Mouse (Mus musculus) bone marrow, adult 2 months (tissue): Measurements from ENCODE around the gene Ahsa1. TPM values are rescaled to one million over a fixed set of nuclear protein-coding genes. Genes with fewer than 3 reads are reported as not detected.
A peak's percentile ranks its signal among the peaks of the same experiment; 100 is the strongest.

Experiments
- H3K27ac ChIP-seq: fragments of 200-500 bp; 2 replicates; pipeline ENCODE4 v1.5.1; 2012; ENCODE audit warnings: low read depth, mild to moderate bottlenecking, control low read depth, inconsistent platforms, low read length; ENCODE audit not compliant: control insufficient read depth, poor library complexity, insufficient read depth
- H3K4me1 ChIP-seq: fragments of 200-500 bp; 2 replicates; pipeline ENCODE4 v1.6.1; 2011; ENCODE audit warnings: low read length; ENCODE audit not compliant: control insufficient read depth, insufficient read depth
- H3K4me3 ChIP-seq: fragments of 200-500 bp; replicated peaks from 2 replicates; pipeline ENCODE3; 2011; ENCODE audit warnings: mild to moderate bottlenecking, low read depth, low read length, control low read depth; ENCODE audit not compliant: control insufficient read depth
- CTCF ChIP-seq: fragments of 200-500 bp; IDR thresholded peaks from 2 replicates; pipeline ENCODE4 v1.5.1; 2011; ENCODE audit warnings: low read length, control low read depth; ENCODE audit not compliant: control insufficient read depth, insufficient read depth
- POLR2A ChIP-seq: fragments of 200-500 bp; IDR thresholded peaks from 2 replicates; pipeline ENCODE4 v1.6.1; 2011; ENCODE audit warnings: low read depth, mild to moderate bottlenecking, control low read depth, low read length, borderline replicate concordance; ENCODE audit not compliant: control insufficient read depth
- WGBS: fragments of 180-500 bp; shearing (Covaris S2); methylation state at CpG from one replicate; pipeline ENCODE4 v1.1.7; 2018; 5-methylcytosine and 5-hydroxymethylcytosine counted together
- polyA plus RNA-seq: library from polyadenylated mRNA; stranded (reverse); fragments of >200 nt; gene quantifications from 2 replicates; pipeline ENCODE4 v1.2.4, GENCODE M21; 2011; ENCODE audit warnings: low replicate concordance; ENCODE audit not compliant: missing spikeins, insufficient read depth, insufficient read length

Ahsa1 gene
- polyA plus RNA-seq, 1 experiment = 74.4 TPM

- H3K4me1 ChIP-seq = peaks cover 5% of the 10 kb centered on the region; the same call in 1 of the 2 replicates
- H3K27ac ChIP-seq = peak within 1 kb of the TSS; percentile 73; the same call in 1 of the 2 replicates
- no peak within 1 kb of the TSS for H3K4me3 ChIP-seq
- 91% methylated on average over 1 of the region's 1 CpGs for WGBS
- no peak for TF ChIP-seq CTCF
- TF ChIP-seq POLR2A = no peak
These were observed 27.6 kb upstream of the Ahsa1 start, which contains the start of gene Noxred1 for GRCm38 (mm10) chr12:87238632-87239031. Gene Noxred1 (minus strand): TSS chr12:87238732.

- Histone ChIP-seq H3K4me3 (no peak overlapping the region), H3K27ac (no peak overlapping the region), H3K4me1 (no peaks in the 10 kb centered on the region)
- 69% methylated on average over 6 of the region's 6 CpGs for WGBS
- no peak for TF ChIP-seq CTCF
- no peak for TF ChIP-seq POLR2A
These were observed 16.1 kb upstream of the Ahsa1 start for GRCm38 (mm10) chr12:87250161-87250560.

- 90% methylated on average over 6 of the region's 6 CpGs for WGBS
- Histone ChIP-seq H3K27ac (no peak overlapping the region), H3K4me3 (no peak overlapping the region), H3K4me1 (no peaks in the 10 kb centered on the region)
- TF ChIP-seq POLR2A (no peak), CTCF (no peak)
These were observed 12.4 kb upstream of the Ahsa1 start for GRCm38 (mm10) chr12:87253878-87254277.

GRCm38 (mm10) chr12:87256629-87257028 lies 9.7 kb upstream of the Ahsa1 start:
- Histone ChIP-seq H3K4me1 (peaks cover 2% of the 10 kb centered on the region; the same call in 1 of the 2 replicates), H3K4me3 (no peak overlapping the region), H3K27ac (no peak overlapping the region)
- TF ChIP-seq CTCF (no peak), POLR2A (no peak)
- 89% methylated on average over 5 of the region's 5 CpGs for WGBS

- Histone ChIP-seq H3K4me1 (peaks cover 3% of the 10 kb centered on the region; the same call in 1 of the 2 replicates), H3K4me3 (no peak overlapping the region), H3K27ac (no peak overlapping the region)
- TF ChIP-seq CTCF = no peak
- TF ChIP-seq POLR2A = no peak
- 89% methylated on average over 8 of the region's 8 CpGs for WGBS
These were observed 5.7 kb upstream of the Ahsa1 start for GRCm38 (mm10) chr12:87260562-87260961.

GRCm38 (mm10) chr12:87265444-87265843 lies 835 bp upstream of the Ahsa1 start:
- peak overlapping the region; percentile 94 for H3K4me3 ChIP-seq
- 18% methylated on average over 11 of the region's 11 CpGs for WGBS
- H3K27ac ChIP-seq = no peak overlapping the region
- no peak for TF ChIP-seq CTCF
- no peak for TF ChIP-seq POLR2A
- H3K4me1 ChIP-seq = peaks cover 5% of the 10 kb centered on the region; the same call in 1 of the 2 replicates

- TF ChIP-seq CTCF (no peak), POLR2A (no peak)
- H3K4me3 ChIP-seq = peak overlapping the region; percentile 94
- WGBS = under 1% methylated on average over 31 of the region's 31 CpGs
- H3K4me1 ChIP-seq = 0 out of 2 replicates have a peak, but pooled peaks cover 2% of the 10 kb centered on the region
- H3K27ac ChIP-seq = peak overlapping the region; percentile 82
These were observed 736 bp downstream of the Ahsa1 start for GRCm38 (mm10) chr12:87266827-87267603.

GRCm38 (mm10) chr12:87267682-87268081 lies 1.4 kb downstream of the Ahsa1 start:
- WGBS = 18% methylated on average over 4 of the region's 4 CpGs
- Histone ChIP-seq H3K27ac (no peak overlapping the region), H3K4me1 (0 out of 2 replicates have a peak, but pooled peaks cover 2% of the 10 kb centered on the region), H3K4me3 (no peak overlapping the region)
- TF ChIP-seq CTCF (no peak), POLR2A (no peak)
